Mouse (Mus musculus): Measurements from ENCODE around the gene Tmie. TPM values are rescaled to one million over a fixed set of nuclear protein-coding genes. Genes with fewer than 3 reads are reported as not detected.

Gene Tmie
- polyA plus RNA-seq, 1 experiment, result 0.02 TPM

DNA sequence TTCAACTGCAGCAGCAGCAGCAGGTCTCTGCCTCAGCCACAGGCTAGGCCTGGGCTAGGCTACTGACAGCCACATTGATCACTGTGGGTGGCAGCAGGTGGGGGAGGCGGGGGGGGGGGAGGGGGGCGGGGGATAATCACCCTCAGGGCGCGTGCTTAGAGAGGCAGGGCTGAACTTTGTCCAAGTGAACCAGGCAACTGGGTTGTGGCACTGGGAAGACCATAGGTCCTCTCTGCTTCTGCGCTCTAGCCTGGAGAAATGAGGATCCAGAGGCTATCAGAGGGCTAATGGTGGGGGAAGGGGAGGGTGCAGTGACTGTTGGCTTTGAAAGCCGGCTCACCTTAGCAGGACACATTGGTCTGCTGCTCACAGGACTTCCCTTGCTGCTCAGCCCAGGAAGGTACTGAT is 4.6 kb downstream of the Tmie start:
- Histone ChIP-seq H3K27me3 (ENCODE audit: control insufficient read depth, insufficient read depth, insufficient read length) (peaks cover 22% of the 10 kb centered on the region), H3K4me3 (no peak overlapping the region), H3K36me3 (ENCODE audit: control insufficient read depth, insufficient read depth) (no peaks in the 10 kb centered on the region), H3K79me2 (ENCODE audit: control insufficient read depth, insufficient read depth) (no peaks in the 10 kb centered on the region), H3ac (ENCODE audit: control insufficient read depth, insufficient read length) (no peak overlapping the region), H3K4me2 (ENCODE audit: low read depth) (no peak overlapping the region)
- TF ChIP-seq MAX (IDR thresholded peaks at IDR 0.05; ENCODE audit: low read depth) (no peak), TCF12 (IDR thresholded peaks at IDR 0.05; ENCODE audit: insufficient read depth, poor library complexity, severe bottlenecking) (no peak), USF1 (IDR thresholded peaks at IDR 0.05; ENCODE audit: low read depth) (no peak), POLR2AphosphoS2 (IDR thresholded peaks at IDR 0.05; ENCODE audit: insufficient read length, low read depth) (no peak), MYOG (IDR thresholded peaks at IDR 0.05; ENCODE audit: control insufficient read depth in 1 of 3, insufficient read depth in 1 of 3, insufficient read length in 2 of 3, low read depth in 2 of 3) (no peak), MYOD1 (IDR thresholded peaks at IDR 0.05; ENCODE audit: control insufficient read depth in 1 of 3, insufficient read length in 2 of 3, low read depth in 2 of 3) (no peak), REST (IDR thresholded peaks at IDR 0.05; ENCODE audit: insufficient read depth, insufficient read length) (no peak), E2F4 (IDR thresholded peaks at IDR 0.05; ENCODE audit: insufficient read depth) (no peak), CEBPB (IDR thresholded peaks at IDR 0.05; ENCODE audit: insufficient read depth, poor library complexity, severe bottlenecking) (no peak), SRF (IDR thresholded peaks at IDR 0.05; ENCODE audit: control insufficient read depth, insufficient read length, low read depth) (no peak), POLR2A (IDR thresholded peaks at IDR 0.05; ENCODE audit: insufficient read length, low read depth) (no peak), TCF3 (IDR thresholded peaks at IDR 0.05; ENCODE audit: insufficient read length, low read depth) (no peak)

GRCm38 (mm10) chr9:110874660-110875191 is 5.2 kb downstream of the Tmie start:
- Histone ChIP-seq H3ac (ENCODE audit: control insufficient read depth, insufficient read length) (no peak overlapping the region), H3K79me2 (ENCODE audit: control insufficient read depth, insufficient read depth) (no peaks in the 10 kb centered on the region), H3K4me3 (no peak overlapping the region), H3K27me3 (ENCODE audit: control insufficient read depth, insufficient read depth, insufficient read length) (peaks cover 16% of the 10 kb centered on the region), H3K36me3 (ENCODE audit: control insufficient read depth, insufficient read depth) (no peaks in the 10 kb centered on the region), H3K4me2 (ENCODE audit: low read depth) (no peak overlapping the region)
- no peak for TF ChIP-seq E2F4 (IDR thresholded peaks at IDR 0.05; ENCODE audit: insufficient read depth)
- TF ChIP-seq TCF3 (IDR thresholded peaks at IDR 0.05; ENCODE audit: insufficient read length, low read depth), result no peak
- peak in 1 of 3 experiments; percentile 57 for TF ChIP-seq MYOD1 (IDR thresholded peaks at IDR 0.05; ENCODE audit: control insufficient read depth in 1 of 3, insufficient read length in 2 of 3, low read depth in 2 of 3)
- peak in 2 of 3 experiments; percentile 26 to 64 for TF ChIP-seq MYOG (IDR thresholded peaks at IDR 0.05; ENCODE audit: control insufficient read depth in 1 of 3, insufficient read depth in 1 of 3, insufficient read length in 2 of 3, low read depth in 2 of 3)

- Histone ChIP-seq H3K27me3 (ENCODE audit: control insufficient read depth, insufficient read depth, insufficient read length) (peaks cover 12% of the 10 kb centered on the region), H3K4me3 (no peak overlapping the region), H3ac (ENCODE audit: control insufficient read depth, insufficient read length) (no peak overlapping the region), H3K36me3 (ENCODE audit: control insufficient read depth, insufficient read depth) (no peaks in the 10 kb centered on the region), H3K79me2 (ENCODE audit: control insufficient read depth, insufficient read depth) (no peaks in the 10 kb centered on the region), H3K4me2 (ENCODE audit: low read depth) (no peak overlapping the region)
- TF ChIP-seq SRF (IDR thresholded peaks at IDR 0.05; ENCODE audit: control insufficient read depth, insufficient read length, low read depth) (no peak), TCF3 (IDR thresholded peaks at IDR 0.05; ENCODE audit: insufficient read length, low read depth) (no peak), USF1 (IDR thresholded peaks at IDR 0.05; ENCODE audit: low read depth) (no peak), REST (IDR thresholded peaks at IDR 0.05; ENCODE audit: insufficient read depth, insufficient read length) (no peak), TCF12 (IDR thresholded peaks at IDR 0.05; ENCODE audit: insufficient read depth, poor library complexity, severe bottlenecking) (no peak), MAX (IDR thresholded peaks at IDR 0.05; ENCODE audit: low read depth) (no peak), CEBPB (IDR thresholded peaks at IDR 0.05; ENCODE audit: insufficient read depth, poor library complexity, severe bottlenecking) (no peak), MYOG (IDR thresholded peaks at IDR 0.05; ENCODE audit: control insufficient read depth in 1 of 3, insufficient read depth in 1 of 3, insufficient read length in 2 of 3, low read depth in 2 of 3) (no peak)
Measured at GRCm38 (mm10) chr9:110873681-110874659, 5.9 kb downstream of the Tmie start.

DNA sequence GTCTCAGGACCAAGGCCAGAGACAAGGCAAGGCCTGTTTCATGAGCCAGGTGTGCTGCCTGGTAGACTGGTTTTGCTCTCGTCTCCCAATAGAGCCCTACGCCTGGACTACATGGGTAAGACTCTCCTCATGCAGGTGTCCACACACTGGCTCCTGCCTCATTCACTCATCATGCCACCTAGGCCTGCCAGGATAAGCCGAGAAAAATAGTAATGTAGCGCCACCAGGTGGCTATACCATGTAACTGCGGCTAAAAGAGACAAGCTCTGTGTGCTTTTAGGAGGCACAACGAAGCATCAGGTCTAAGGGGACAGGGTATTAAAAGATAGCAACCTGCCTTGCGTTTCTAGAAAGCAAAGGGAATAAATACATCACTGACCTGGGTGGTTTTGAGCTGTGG is 8.9 kb downstream of the Tmie start:
- no peaks in the 10 kb centered on the region for H3K36me3 ChIP-seq (ENCODE audit: control insufficient read depth, insufficient read depth)
- TF ChIP-seq TCF12 (IDR thresholded peaks at IDR 0.05; ENCODE audit: insufficient read depth, poor library complexity, severe bottlenecking) (no peak), POLR2A (IDR thresholded peaks at IDR 0.05; ENCODE audit: insufficient read length, low read depth) (no peak), MYOD1 (IDR thresholded peaks at IDR 0.05; ENCODE audit: control insufficient read depth in 1 of 3, insufficient read length in 2 of 3, low read depth in 2 of 3) (no peak), MYOG (IDR thresholded peaks at IDR 0.05; ENCODE audit: control insufficient read depth in 1 of 3, insufficient read depth in 1 of 3, insufficient read length in 2 of 3, low read depth in 2 of 3) (no peak), POLR2AphosphoS2 (IDR thresholded peaks at IDR 0.05; ENCODE audit: insufficient read length, low read depth) (no peak), REST (IDR thresholded peaks at IDR 0.05; ENCODE audit: insufficient read depth, insufficient read length) (peak; percentile 11), TCF3 (IDR thresholded peaks at IDR 0.05; ENCODE audit: insufficient read length, low read depth) (no peak)
- no peak overlapping the region for H3K4me2 ChIP-seq (ENCODE audit: low read depth)
- no peak overlapping the region for H3ac ChIP-seq (ENCODE audit: control insufficient read depth, insufficient read length)
- no peak overlapping the region for H3K4me3 ChIP-seq
- H3K79me2 ChIP-seq (ENCODE audit: control insufficient read depth, insufficient read depth), result no peaks in the 10 kb centered on the region
- peaks cover 12% of the 10 kb centered on the region for H3K27me3 ChIP-seq (ENCODE audit: control insufficient read depth, insufficient read depth, insufficient read length)
